Mouse (Mus musculus): ENCODE results near the gene Meaf6. TPM values are rescaled to one million over a fixed set of nuclear protein-coding genes. Genes with fewer than 3 reads are reported as not detected.

Gene Meaf6
- polyA plus RNA-seq, 1 experiment from 2014 or later = 60.2 TPM

DNA sequence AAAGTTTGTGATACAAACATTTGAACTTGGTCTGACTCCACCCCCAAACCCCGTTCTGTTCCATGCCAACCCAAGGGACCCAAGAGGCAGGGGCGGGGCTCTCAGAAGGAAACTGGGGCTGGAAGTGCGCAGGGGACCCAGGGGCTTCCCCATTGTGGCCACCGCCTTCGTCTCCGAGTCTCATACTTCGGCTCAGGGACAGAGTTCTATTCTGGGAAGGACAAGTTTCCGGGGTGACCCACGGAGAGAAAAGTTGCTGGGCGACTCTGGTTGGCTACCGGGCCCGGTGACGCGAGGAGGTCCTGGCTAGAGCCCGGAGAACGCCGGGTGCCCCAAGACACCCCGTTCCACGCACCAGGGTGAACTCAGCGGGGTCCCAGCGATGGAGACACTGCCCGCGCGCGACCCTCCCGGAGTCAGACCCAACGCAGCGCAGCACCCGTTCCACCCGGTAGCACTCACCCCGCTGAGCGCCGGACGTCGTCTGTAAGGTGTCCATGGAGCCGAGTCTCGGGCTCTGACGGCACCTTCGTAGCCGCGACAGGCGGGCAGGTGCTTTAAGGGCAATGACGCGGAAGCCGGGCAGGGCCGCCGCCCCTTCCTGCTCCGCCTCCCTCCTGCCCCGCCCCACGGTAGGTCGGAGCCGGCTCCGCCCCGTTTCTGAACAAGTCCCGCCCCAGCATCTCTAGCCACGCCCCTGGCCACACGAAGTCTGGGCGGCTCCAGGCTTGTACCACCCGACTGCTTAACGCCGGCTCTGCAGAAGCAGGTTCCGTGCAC is 42.6 kb downstream of the Meaf6 start, which contains the start of gene Zc3h12a:
Gene Zc3h12a (minus strand): TSS at position 536 of the 780 bp plus-strand sequence.
- peak; percentile 85 for ATAC-seq (replicated peaks; ENCODE audit: low FRiP score, low TSS enrichment, low read depth)
- H3K36me3 ChIP-seq (ENCODE audit: control insufficient read depth, insufficient read depth, low read length) = no peaks in the 10 kb centered on the region
- DNase-seq (ENCODE audit: low spot score) = peak; percentile 96
- H3K4me3 ChIP-seq (ENCODE audit: low read depth, low read length) = peak within 1 kb of the TSS; percentile 60
- peak within 1 kb of the TSS; percentile 40 for H3K9ac ChIP-seq (ENCODE audit: low read length)
- 2% methylated on average over 59 of the region's 62 CpGs for WGBS
- peaks cover 13% of the 10 kb centered on the region; the same call in 1 of the 2 replicates for H3K4me1 ChIP-seq (replicated peaks; ENCODE audit: control insufficient read depth, insufficient read depth, low read length)
- no peak within 1 kb of the TSS for H3K27ac ChIP-seq (ENCODE audit: low read depth)
- H3K9me3 ChIP-seq (ENCODE audit: control insufficient read depth, low read length) = no peaks in the 10 kb centered on the region
- H3K4me2 ChIP-seq (ENCODE audit: low read length) = peak within 1 kb of the TSS; percentile 93
- H3K27me3 ChIP-seq (replicated peaks; ENCODE audit: control insufficient read depth, insufficient read depth, low read length) = 0 out of 2 replicates have a peak, but pooled peaks cover 6% of the 10 kb centered on the region

DNA sequence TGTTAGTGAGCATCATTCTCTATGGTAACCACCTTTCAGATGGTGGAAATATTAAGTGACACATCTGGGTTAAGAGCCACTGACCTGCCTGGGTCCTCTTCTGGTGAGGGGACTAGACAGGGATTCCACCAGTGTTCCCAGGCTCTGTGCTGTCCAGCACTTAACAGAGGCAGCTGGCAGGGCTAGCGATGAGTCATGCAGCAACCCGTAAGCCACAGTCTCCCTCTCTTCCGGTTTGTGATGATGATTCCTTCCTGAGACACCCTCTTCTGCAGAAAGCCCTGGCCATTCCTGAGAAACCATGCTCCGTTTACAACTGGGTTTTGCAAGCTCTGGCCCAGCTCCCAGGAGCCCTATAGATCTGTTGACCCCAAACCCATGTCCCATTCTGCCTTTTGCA is 46.6 kb downstream of the Meaf6 start:
- H3K9me3 ChIP-seq (ENCODE audit: control insufficient read depth, low read length) = no peaks in the 10 kb centered on the region

GRCm38 (mm10) chr4:125132394-125132793 is 47.5 kb downstream of the Meaf6 start:
- DNase-seq (ENCODE audit: low spot score) (peak; percentile 80), ATAC-seq (replicated peaks; ENCODE audit: low FRiP score, low TSS enrichment, low read depth) (no peak)
- no peak overlapping the region for H3K27ac ChIP-seq (ENCODE audit: low read depth)
- H3K36me3 ChIP-seq (ENCODE audit: control insufficient read depth, insufficient read depth, low read length) = no peaks in the 10 kb centered on the region
- H3K9me3 ChIP-seq (ENCODE audit: control insufficient read depth, low read length) = no peaks in the 10 kb centered on the region
- no peak overlapping the region for H3K9ac ChIP-seq (ENCODE audit: low read length)
- no peak overlapping the region for H3K4me3 ChIP-seq (ENCODE audit: low read depth, low read length)
- no peaks in the 10 kb centered on the region for H3K4me1 ChIP-seq (replicated peaks; ENCODE audit: control insufficient read depth, insufficient read depth, low read length)
- WGBS = 31% methylated on average over 5 of the region's 5 CpGs
- H3K4me2 ChIP-seq (ENCODE audit: low read length) = no peak overlapping the region
- 0 out of 2 replicates have a peak, but pooled peaks cover 4% of the 10 kb centered on the region for H3K27me3 ChIP-seq (replicated peaks; ENCODE audit: control insufficient read depth, insufficient read depth, low read length)

More for the DNA sequence above, 46.6 kb downstream of the Meaf6 start:
- Histone ChIP-seq H3K9ac (ENCODE audit: low read length) (no peak overlapping the region), H3K27ac (ENCODE audit: low read depth) (no peak overlapping the region), H3K36me3 (ENCODE audit: control insufficient read depth, insufficient read depth, low read length) (no peaks in the 10 kb centered on the region), H3K4me3 (ENCODE audit: low read depth, low read length) (no peak overlapping the region), H3K4me2 (ENCODE audit: low read length) (no peak overlapping the region), H3K4me1 (replicated peaks; ENCODE audit: control insufficient read depth, insufficient read depth, low read length) (peaks cover 2% of the 10 kb centered on the region; the same call in 1 of the 2 replicates), H3K27me3 (replicated peaks; ENCODE audit: control insufficient read depth, insufficient read depth, low read length) (0 out of 2 replicates have a peak, but pooled peaks cover 4% of the 10 kb centered on the region)
- DNase-seq (ENCODE audit: low spot score) = no peak
- no peak for ATAC-seq (replicated peaks; ENCODE audit: low FRiP score, low TSS enrichment, low read depth)
- 52% methylated on average over 4 of the region's 4 CpGs for WGBS

GRCm38 (mm10) chr4:125134192-125134591 is 49.3 kb downstream of the Meaf6 start:
- no peak overlapping the region for H3K27ac ChIP-seq (ENCODE audit: low read depth)
- no peak overlapping the region for H3K4me2 ChIP-seq (ENCODE audit: low read length)
- no peaks in the 10 kb centered on the region for H3K27me3 ChIP-seq (replicated peaks; ENCODE audit: control insufficient read depth, insufficient read depth, low read length)
- DNase-seq (ENCODE audit: low spot score) (no peak), ATAC-seq (replicated peaks; ENCODE audit: low FRiP score, low TSS enrichment, low read depth) (no peak)
- H3K9me3 ChIP-seq (ENCODE audit: control insufficient read depth, low read length) = no peaks in the 10 kb centered on the region
- H3K4me3 ChIP-seq (ENCODE audit: low read depth, low read length) = no peak overlapping the region
- 80% methylated on average over 4 of the region's 4 CpGs for WGBS
- H3K4me1 ChIP-seq (replicated peaks; ENCODE audit: control insufficient read depth, insufficient read depth, low read length) = no peaks in the 10 kb centered on the region
- no peak overlapping the region for H3K9ac ChIP-seq (ENCODE audit: low read length)
- no peaks in the 10 kb centered on the region for H3K36me3 ChIP-seq (ENCODE audit: control insufficient read depth, insufficient read depth, low read length)

DNA sequence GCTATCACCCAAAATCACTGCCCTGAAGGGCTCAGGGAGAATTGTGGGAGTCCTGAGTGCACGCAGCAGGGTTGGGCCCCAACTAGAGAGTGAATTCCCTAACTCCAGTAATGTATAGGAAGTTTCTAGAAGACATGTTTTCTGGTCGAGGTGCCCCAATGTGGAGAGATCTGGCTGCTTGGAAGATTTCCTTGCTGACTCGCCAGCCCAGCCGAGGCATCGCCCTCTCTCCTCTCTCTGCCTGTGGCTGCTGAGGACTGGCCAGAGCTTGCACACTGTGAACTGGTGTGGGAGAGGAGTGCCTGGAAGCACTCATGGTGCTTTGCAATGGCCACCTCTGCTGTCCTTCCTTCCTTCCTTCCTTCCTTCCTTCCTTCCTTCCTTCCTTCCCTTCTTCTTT is 49.7 kb downstream of the Meaf6 start:
- no peak overlapping the region for H3K4me2 ChIP-seq (ENCODE audit: low read length)
- DNase-seq (ENCODE audit: low spot score) (no peak), ATAC-seq (replicated peaks; ENCODE audit: low FRiP score, low TSS enrichment, low read depth) (no peak)
- no peak overlapping the region for H3K4me3 ChIP-seq (ENCODE audit: low read depth, low read length)
- no peak overlapping the region for H3K9ac ChIP-seq (ENCODE audit: low read length)
- WGBS = 77% methylated on average over 5 of the region's 5 CpGs
- H3K4me1 ChIP-seq (replicated peaks; ENCODE audit: control insufficient read depth, insufficient read depth, low read length) = no peaks in the 10 kb centered on the region
- H3K36me3 ChIP-seq (ENCODE audit: control insufficient read depth, insufficient read depth, low read length) = no peaks in the 10 kb centered on the region
- no peaks in the 10 kb centered on the region for H3K27me3 ChIP-seq (replicated peaks; ENCODE audit: control insufficient read depth, insufficient read depth, low read length)
- H3K9me3 ChIP-seq (ENCODE audit: control insufficient read depth, low read length) = no peaks in the 10 kb centered on the region
- H3K27ac ChIP-seq (ENCODE audit: low read depth) = no peak overlapping the region

DNA sequence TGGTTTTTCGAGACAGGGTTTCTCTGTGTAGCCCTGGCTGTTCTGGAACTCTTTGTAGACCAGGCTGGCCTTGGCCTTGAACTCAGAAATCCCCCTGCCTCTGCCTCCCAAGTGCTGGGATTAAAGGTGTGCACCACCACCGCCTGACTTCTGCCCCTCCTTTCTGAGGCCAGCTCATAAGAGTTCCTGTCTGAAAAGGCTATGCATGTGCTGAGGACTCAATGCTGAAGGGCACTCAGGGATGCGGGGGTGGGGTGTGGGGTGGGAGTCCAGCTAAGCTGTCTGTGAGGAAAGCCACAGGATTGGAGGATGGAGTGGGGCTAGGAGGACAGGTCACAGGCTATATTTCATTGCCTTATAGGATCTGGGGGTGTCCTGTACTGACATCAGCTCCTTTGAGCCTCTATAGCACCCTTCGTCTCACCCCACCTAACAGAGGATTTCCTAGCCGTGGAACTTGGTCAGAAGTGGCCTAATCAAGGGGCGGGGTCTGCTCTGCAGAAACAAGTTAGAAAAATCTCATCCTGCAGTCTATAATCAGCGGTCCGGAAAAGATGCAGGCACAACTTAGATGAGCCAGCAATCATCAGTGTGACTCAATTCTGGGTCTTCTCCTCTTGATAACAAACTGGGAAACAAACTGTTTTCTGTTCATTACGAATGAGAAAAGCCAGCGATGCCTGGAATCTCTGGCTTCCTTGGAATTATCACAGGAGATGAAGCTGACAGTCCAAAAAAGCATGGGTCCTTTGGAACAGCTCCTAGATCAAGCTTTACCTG is 50.3 kb downstream of the Meaf6 start:
- Histone ChIP-seq H3K27me3 (replicated peaks; ENCODE audit: control insufficient read depth, insufficient read depth, low read length) (no peaks in the 10 kb centered on the region), H3K4me1 (replicated peaks; ENCODE audit: control insufficient read depth, insufficient read depth, low read length) (no peaks in the 10 kb centered on the region), H3K36me3 (ENCODE audit: control insufficient read depth, insufficient read depth, low read length) (no peaks in the 10 kb centered on the region), H3K4me2 (ENCODE audit: low read length) (no peak overlapping the region), H3K9ac (ENCODE audit: low read length) (no peak overlapping the region), H3K27ac (ENCODE audit: low read depth) (no peak overlapping the region), H3K4me3 (ENCODE audit: low read depth, low read length) (no peak overlapping the region), H3K9me3 (ENCODE audit: control insufficient read depth, low read length) (no peaks in the 10 kb centered on the region)
- WGBS = 77% methylated on average over 10 of the region's 10 CpGs
- ATAC-seq (replicated peaks; ENCODE audit: low FRiP score, low TSS enrichment, low read depth) (no peak), DNase-seq (ENCODE audit: low spot score) (no peak)

GRCm38 (mm10) chr4:125136303-125136888 is 51.5 kb downstream of the Meaf6 start:
- ATAC-seq (replicated peaks; ENCODE audit: low FRiP score, low TSS enrichment, low read depth) (no peak), DNase-seq (ENCODE audit: low spot score) (no peak)
- H3K27me3 ChIP-seq (replicated peaks; ENCODE audit: control insufficient read depth, insufficient read depth, low read length) = no peaks in the 10 kb centered on the region
- H3K9ac ChIP-seq (ENCODE audit: low read length) = no peak overlapping the region
- no peaks in the 10 kb centered on the region for H3K4me1 ChIP-seq (replicated peaks; ENCODE audit: control insufficient read depth, insufficient read depth, low read length)
- H3K4me3 ChIP-seq (ENCODE audit: low read depth, low read length) = no peak overlapping the region
- H3K36me3 ChIP-seq (ENCODE audit: control insufficient read depth, insufficient read depth, low read length) = no peaks in the 10 kb centered on the region
- H3K4me2 ChIP-seq (ENCODE audit: low read length) = no peak overlapping the region
- 55% methylated on average over 12 of the region's 12 CpGs for WGBS
- no peaks in the 10 kb centered on the region for H3K9me3 ChIP-seq (ENCODE audit: control insufficient read depth, low read length)
- no peak overlapping the region for H3K27ac ChIP-seq (ENCODE audit: low read depth)

DNA sequence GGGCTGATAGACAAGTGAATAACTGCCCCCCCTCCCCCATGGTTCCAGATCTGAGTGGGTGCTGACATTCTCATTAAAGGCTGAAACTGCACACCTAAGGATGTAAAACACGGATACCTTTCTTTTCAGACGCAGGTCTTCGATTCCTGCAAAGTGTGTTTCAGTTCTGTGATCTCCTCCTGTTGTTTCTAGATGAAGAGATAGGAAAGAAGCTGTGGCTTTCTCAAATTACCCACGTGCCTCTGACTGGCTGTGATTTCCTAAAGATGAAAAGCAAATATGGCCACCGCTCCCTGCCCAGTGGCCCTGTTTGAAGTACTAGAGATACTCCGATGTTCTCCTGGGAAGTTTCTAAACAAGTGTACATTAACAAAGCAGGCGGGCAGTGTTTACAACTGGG is 53.4 kb downstream of the Meaf6 start:
- ATAC-seq (replicated peaks; ENCODE audit: low FRiP score, low TSS enrichment, low read depth) (no peak), DNase-seq (ENCODE audit: low spot score) (no peak)
- no peak overlapping the region for H3K4me3 ChIP-seq (ENCODE audit: low read depth, low read length)
- H3K36me3 ChIP-seq (ENCODE audit: control insufficient read depth, insufficient read depth, low read length) = no peaks in the 10 kb centered on the region
- 49% methylated on average over 7 of the region's 7 CpGs for WGBS
- no peaks in the 10 kb centered on the region for H3K4me1 ChIP-seq (replicated peaks; ENCODE audit: control insufficient read depth, insufficient read depth, low read length)
- H3K27ac ChIP-seq (ENCODE audit: low read depth) = no peak overlapping the region
- no peaks in the 10 kb centered on the region for H3K27me3 ChIP-seq (replicated peaks; ENCODE audit: control insufficient read depth, insufficient read depth, low read length)
- H3K4me2 ChIP-seq (ENCODE audit: low read length) = no peak overlapping the region
- H3K9ac ChIP-seq (ENCODE audit: low read length) = no peak overlapping the region
- H3K9me3 ChIP-seq (ENCODE audit: control insufficient read depth, low read length) = no peaks in the 10 kb centered on the region
